Mouse (Mus musculus): ENCODE measurements around the gene Cd1d1.

- TF ChIP-seq HCFC1 (IDR thresholded peaks at IDR 0.05; ENCODE audit: borderline replicate concordance, insufficient read depth, low read length) (no peak), ZNF384 (IDR thresholded peaks at IDR 0.05; ENCODE audit: low read depth, low read length) (no peak), CHD2 (IDR thresholded peaks at IDR 0.05; ENCODE audit: low read depth, low read length) (no peak), ZC3H11A (IDR thresholded peaks at IDR 0.05; ENCODE audit: borderline replicate concordance, low read depth, low read length) (no peak), MAFK (IDR thresholded peaks at IDR 0.05; ENCODE audit: insufficient read depth, low read depth, low read length) (no peak)
Observed at GRCm38 (mm10) chr3:86960656-86961394, 38.4 kb downstream of the Cd1d1 start.
